Mouse (Mus musculus) cerebellum, adult 8-10 months (tissue): ENCODE results near the gene Dusp13.

ENCODE experiments used
- DNase-seq: peaks from one replicate; pipeline ENCODE4 v3.0.0; 2022

The Dusp13 gene

DNA sequence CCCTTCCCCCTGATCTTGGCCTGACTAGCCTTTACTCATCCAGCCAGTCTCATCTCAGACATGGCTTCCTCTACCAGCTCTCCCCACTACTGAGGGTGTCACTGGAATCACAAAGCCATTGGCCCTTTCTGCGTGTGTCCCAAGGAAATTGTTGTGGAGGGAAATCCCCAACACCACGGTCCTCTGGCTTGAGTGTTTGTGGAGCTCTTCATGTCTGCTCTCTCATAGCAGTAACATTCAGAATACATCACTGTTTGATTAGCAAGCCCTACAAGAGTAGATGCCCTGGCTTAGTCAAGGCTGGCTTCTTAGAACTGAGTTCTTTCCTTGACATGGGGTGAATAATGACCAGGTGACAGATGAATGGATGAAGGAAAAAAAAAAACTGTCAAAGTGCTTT lies 4.1 kb downstream of the Dusp13 start:
- no peak for DNase-seq

GRCm38 (mm10) chr14:21746251-21746650 lies 4.7 kb downstream of the Dusp13 start:
- DNase-seq, result no peak

DNA sequence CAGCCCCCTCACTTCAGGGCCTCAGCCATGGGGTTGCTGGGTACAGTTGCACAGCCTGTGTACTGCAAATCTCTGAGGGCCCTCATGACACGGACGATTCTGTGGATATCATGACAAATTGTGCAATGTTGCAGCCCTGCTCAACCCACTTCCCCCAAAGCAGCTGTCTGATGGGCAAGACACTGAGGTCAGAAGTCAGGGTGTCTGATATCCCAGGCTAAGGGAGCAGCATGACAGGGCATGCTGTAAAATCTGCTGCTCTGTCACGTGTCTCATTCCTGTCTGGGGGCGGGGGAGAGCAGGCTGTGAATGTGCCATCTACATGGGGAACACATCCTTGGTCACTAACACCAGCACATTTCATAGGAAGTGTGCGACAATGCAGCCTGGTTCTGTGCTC lies 5.8 kb downstream of the Dusp13 start:
- no peak for DNase-seq

DNA sequence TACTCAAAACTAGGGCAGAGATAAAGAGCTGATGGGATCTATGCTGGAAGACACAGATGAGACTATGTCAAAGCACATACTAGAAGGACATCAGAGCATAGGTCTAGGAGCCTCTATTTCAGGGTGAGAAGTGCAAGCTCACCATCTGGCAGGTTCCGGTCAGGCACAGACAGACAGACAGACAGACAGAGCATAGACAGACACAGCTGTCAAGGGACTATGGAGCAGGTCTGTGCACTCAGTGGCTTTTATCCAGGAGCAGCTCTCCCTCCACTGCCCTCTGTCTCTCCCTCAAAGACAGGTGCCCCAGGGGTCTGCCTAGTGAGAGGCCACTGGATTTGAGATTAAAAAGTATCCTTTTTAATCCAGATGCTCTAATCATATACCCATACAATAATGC lies 6.8 kb downstream of the Dusp13 start:
- no peak for DNase-seq

- DNase-seq, result no peak
Measured at GRCm38 (mm10) chr14:21742441-21742840, 8.5 kb downstream of the Dusp13 start.

DNA sequence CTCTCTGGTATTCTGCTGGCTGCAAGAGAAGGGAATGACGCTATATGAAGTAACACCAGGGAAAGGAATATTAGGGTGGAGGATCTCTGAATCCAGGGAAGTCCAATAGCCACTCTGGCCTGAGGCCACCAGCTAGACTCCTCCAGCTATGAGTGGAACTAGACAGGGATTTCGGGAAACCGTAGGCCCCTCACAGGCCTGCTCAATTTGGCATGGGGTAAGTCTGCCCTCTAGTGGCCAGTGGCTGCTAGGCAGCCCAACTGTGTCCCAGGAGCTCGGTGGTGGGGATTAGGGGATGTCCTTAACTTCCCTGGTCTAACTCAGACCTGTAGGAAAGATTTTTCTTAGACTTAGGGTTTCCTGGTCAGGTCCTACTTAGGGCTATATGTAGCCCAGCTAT lies 9.2 kb downstream of the Dusp13 start:
- DNase-seq, result peak; percentile 79

DNA sequence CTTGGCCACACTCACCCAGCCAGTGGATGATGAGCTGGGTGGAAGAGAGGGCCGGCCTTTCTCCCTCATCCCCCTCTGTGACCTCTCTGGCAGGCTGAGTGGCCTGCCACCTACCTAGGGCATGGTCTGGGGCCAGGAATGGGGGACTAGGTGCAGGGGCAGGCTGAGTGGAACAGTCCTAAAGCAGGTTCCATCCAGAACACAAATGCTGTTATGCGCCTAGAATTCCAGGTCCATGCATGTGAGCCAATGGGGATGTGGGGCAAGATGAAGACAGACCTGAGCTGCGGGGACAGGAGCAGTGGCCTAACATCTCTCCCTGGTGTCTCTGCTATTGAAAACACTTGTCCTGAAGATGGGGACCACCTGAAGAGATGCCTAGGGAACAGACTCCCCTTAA lies 9.7 kb downstream of the Dusp13 start:
- no peak for DNase-seq

DNA sequence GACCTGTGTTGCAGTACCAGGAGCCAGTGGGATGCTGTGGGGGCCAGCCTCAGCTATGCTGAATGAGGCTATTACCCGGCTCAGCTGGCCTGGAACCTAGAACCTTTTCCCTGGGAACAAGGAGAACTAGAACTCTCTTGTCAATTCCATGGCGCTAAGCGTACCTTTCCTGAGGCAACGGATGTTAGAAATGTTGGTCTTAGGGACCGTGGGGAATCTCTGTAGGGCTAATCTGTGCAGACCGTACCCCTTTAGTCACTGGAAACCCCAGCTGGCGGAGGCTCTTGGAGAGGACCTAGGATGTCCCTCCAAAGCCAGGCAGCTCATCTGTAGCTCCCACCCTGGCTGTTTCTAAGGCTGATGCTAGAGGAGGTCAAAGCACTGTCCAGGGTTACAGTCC lies 10.6 kb downstream of the Dusp13 start:
- no peak for DNase-seq

- DNase-seq, result no peak
Measured at GRCm38 (mm10) chr14:21733131-21733905, 17.7 kb downstream of the Dusp13 start.

- no peak for DNase-seq
Measured at GRCm38 (mm10) chr14:21729936-21730335, 21.0 kb downstream of the Dusp13 start.

DNA sequence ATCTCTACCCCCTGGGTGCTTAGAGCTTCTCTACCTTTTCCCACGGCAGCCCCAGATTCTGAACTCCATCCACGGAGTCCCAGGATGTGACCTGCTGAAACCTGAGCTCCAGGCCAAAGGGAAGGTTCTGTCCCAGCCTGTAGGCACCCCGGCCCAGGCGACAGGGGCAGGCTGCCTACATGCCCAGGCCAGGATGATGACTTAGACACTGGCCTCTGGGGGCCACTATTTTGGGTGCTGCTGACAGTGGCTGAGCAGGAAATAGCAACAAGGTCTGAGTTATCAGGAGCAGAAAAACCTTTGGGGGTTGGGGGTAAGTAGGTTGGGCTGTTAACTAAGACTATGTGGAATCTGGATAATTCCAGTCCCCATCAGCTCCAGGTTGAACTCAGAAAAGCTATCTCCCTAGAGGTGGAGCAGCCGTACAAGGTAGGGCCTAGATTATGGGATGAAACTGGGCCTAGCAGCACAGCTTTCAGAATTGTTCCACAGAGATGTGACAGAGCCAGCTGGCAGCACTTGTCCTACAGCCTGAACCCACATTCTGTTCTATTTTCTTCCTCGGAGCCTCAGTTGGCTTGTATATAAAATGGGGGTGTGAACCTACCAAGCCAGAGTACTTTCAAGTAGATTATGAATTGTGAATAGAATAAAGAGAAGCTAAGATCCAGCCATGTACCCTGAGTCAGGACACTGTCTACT lies 21.8 kb downstream of the Dusp13 start:
- DNase-seq, result no peak

GRCm38 (mm10) chr14:21722021-21722698 lies 28.8 kb downstream of the Dusp13 start:
- no peak for DNase-seq

GRCm38 (mm10) chr14:21720430-21721205 lies 30.4 kb downstream of the Dusp13 start:
- no peak for DNase-seq

DNA sequence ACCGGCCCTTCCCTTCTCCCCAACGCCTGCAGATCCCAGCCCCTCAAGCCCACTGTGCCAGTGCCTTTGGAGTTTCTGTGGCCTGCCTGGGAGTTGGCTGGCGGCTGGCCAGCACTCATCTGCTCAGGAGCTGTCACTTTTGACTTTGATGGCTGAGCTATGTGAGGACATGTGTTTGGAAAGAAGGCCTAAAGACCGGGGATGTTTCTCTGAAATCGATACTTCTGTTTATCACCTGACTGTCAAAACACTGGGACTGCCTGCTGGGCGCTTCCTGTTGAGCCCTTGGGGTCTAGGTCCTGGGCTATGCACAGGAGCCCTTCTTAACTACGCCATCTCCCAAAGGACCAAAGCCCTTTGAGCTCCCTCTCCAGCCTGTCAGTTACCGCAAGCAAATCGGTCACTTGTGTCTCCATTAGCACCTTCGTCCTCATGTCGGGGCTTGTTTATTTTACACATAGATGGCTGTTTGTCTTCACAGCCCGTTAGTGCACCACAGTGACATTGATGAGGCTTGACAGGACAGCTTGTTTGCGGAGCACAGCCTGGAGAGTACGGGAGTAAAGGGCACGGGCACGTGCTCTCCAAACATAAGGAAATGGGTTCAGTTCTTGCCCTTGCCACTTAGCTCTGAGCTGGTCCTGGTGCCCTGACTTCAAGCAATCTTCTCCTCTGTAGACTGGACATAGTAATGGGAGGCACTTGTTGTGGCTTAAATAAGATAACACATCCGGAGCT lies 31.2 kb downstream of the Dusp13 start:
- no peak for DNase-seq

DNA sequence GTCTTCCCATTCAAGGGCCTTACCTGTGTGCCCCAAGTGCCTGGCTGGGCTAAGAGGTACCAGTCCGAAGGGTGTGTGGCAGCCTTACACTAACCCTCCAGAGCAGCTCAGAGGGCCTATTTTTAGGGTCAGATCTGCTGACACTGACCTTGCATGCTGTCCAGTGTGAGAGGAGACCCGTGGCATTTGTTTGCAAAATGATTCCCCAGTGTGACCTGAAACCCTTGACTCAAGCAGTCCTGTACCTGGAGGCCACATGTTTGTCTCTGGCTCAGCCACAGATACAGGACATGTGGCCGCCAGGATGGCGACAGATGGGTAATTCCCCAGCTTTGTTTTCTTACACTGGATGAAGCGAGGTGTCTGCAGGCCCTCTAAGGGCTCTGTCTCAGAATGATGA lies 36.5 kb downstream of the Dusp13 start, which contains the start of gene Dupd1:
Dupd1 (minus strand) TSS at position 91 of the 400 bp plus-strand sequence.
- no peak for DNase-seq

GRCm38 (mm10) chr14:21711231-21711630 lies 39.8 kb downstream of the Dusp13 start:
- no peak for DNase-seq

DNA sequence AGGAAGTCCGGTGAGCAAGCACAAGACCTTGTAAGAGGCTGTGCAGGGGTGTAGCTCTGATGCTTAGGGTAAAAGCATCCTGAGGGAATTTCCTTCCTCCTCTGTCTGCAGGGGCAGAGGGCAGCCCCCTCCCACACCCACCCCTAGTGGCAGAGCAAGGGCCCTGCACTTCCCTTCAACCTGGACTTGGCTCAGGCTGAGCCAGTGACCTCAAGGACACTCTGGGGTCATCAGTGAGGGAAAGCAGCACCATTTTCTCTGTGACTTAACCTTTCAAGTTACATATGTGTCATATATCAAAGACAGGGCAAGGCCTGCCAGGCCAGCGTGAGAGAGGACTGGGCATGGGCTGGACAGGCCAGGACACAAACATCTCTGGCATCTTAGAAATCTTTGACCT lies 41.4 kb downstream of the Dusp13 start:
- DNase-seq, result no peak

GRCm38 (mm10) chr14:21706759-21707571 lies 44.0 kb downstream of the Dusp13 start:
- no peak for DNase-seq

DNA sequence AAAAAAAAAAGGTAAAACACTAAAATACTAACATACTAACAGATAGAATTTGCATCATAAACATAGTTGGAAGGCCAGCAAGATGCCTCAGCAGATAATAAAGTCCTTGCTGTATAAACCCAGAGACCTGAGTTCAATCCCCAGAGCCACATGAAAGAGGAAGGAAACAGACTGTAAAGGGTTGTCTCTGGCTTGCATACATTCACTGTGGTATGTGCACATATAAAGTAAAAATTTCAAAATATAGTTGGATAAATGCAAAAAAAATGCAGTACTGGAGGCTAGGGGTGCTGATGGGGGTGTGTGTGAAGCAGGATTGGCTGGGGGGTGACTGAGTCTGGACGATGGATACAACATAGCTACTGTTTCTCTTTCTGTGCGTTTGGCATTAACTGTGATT lies 45.5 kb downstream of the Dusp13 start:
- no peak for DNase-seq

- no peak for DNase-seq
Measured at GRCm38 (mm10) chr14:21703255-21703654, 47.7 kb downstream of the Dusp13 start.

GRCm38 (mm10) chr14:21702691-21703090 lies 48.3 kb downstream of the Dusp13 start:
- no peak for DNase-seq
